Mouse (Mus musculus): ENCODE data around the gene Supt6. TPM values are rescaled to one million over a fixed set of nuclear protein-coding genes. Genes with fewer than 3 reads are reported as not detected.
"Not testable (repeated sequence)": the region's sequence is repeated elsewhere in the genome, so short reads cannot be mapped to it uniquely, and the experiment has no call there.

The Supt6 gene
- polyA plus RNA-seq (2014; fragmentation: Nextera tagmentation; extraction: Ambion mirVana) = 22.3 and 32.0 TPM in 2 replicates

GRCm38 (mm10) chr11:78245627-78246317, at the start of gene Supt6, which contains the start of gene Sdf2:
Gene Supt6, minus strand, starts transcription at chr11:78245987.
Gene Sdf2, plus strand, starts transcription at chr11:78245746.
- peak; percentile 96 for ATAC-seq (ENCODE audit: low read depth)
- peak within 1 kb of the TSS; percentile 98 for H3K4me3 ChIP-seq (ENCODE audit: low read depth, low read length)
- peaks cover 20% of the 10 kb centered on the region for H3K4me1 ChIP-seq (ENCODE audit: control insufficient read depth, insufficient read depth, low read length)
- WGBS = under 1% methylated on average over 49 of the region's 50 CpGs
- peak within 1 kb of the TSS; percentile 55 for H3K4me2 ChIP-seq (ENCODE audit: low read depth, low read length)
- no peaks in the 10 kb centered on the region for H3K9me3 ChIP-seq (ENCODE audit: control insufficient read depth, low read length)
- no peaks in the 10 kb centered on the region for H3K27me3 ChIP-seq (ENCODE audit: control insufficient read depth, insufficient read depth, low read length)
- H3K9ac ChIP-seq (replicated peaks; ENCODE audit: low read depth, low read length) = peak within 1 kb of the TSS; percentile 90
- H3K27ac ChIP-seq (ENCODE audit: low read depth, low read length) = peak within 1 kb of the TSS; percentile 91
- 0 out of 2 replicates have a peak, but pooled peaks cover under 1% of the 10 kb centered on the region for H3K36me3 ChIP-seq (ENCODE audit: control insufficient read depth, insufficient read depth, low read length)

GRCm38 (mm10) chr11:78294585-78294984, 48.8 kb upstream of the Supt6 start:
- Histone ChIP-seq H3K4me2 (ENCODE audit: low read depth, low read length) (no peak overlapping the region), H3K4me1 (ENCODE audit: control insufficient read depth, insufficient read depth, low read length) (no peaks in the 10 kb centered on the region), H3K4me3 (ENCODE audit: low read depth, low read length) (no peak overlapping the region), H3K36me3 (ENCODE audit: control insufficient read depth, insufficient read depth, low read length) (peaks cover 14% of the 10 kb centered on the region), H3K9me3 (ENCODE audit: control insufficient read depth, low read length) (no peaks in the 10 kb centered on the region), H3K27me3 (ENCODE audit: control insufficient read depth, insufficient read depth, low read length) (no peaks in the 10 kb centered on the region), H3K27ac (ENCODE audit: low read depth, low read length) (no peak overlapping the region), H3K9ac (replicated peaks; ENCODE audit: low read depth, low read length) (no peak overlapping the region)
- no peak for ATAC-seq (ENCODE audit: low read depth)
- 93% methylated on average over 6 of the region's 6 CpGs for WGBS

GRCm38 (mm10) chr11:78290654-78291053, 44.9 kb upstream of the Supt6 start, which contains the start of gene BC030499:
Gene BC030499, plus strand, starts transcription at chr11:78290841.
- Histone ChIP-seq H3K27ac (ENCODE audit: low read depth, low read length) (no peak within 1 kb of the TSS), H3K4me2 (ENCODE audit: low read depth, low read length) (no peak within 1 kb of the TSS), H3K4me3 (ENCODE audit: low read depth, low read length) (no peak within 1 kb of the TSS), H3K9ac (replicated peaks; ENCODE audit: low read depth, low read length) (no peak within 1 kb of the TSS), H3K9me3 (ENCODE audit: control insufficient read depth, low read length) (no peaks in the 10 kb centered on the region), H3K27me3 (ENCODE audit: control insufficient read depth, insufficient read depth, low read length) (no peaks in the 10 kb centered on the region), H3K36me3 (ENCODE audit: control insufficient read depth, insufficient read depth, low read length) (peaks cover 48% of the 10 kb centered on the region), H3K4me1 (ENCODE audit: control insufficient read depth, insufficient read depth, low read length) (no peaks in the 10 kb centered on the region)
- no peak for ATAC-seq (ENCODE audit: low read depth)
- 90% methylated on average over 4 of the region's 4 CpGs for WGBS

GRCm38 (mm10) chr11:78289146-78289763, 43.5 kb upstream of the Supt6 start:
- Histone ChIP-seq H3K4me2 (ENCODE audit: low read depth, low read length) (no peak overlapping the region), H3K9me3 (ENCODE audit: control insufficient read depth, low read length) (no peaks in the 10 kb centered on the region), H3K4me3 (ENCODE audit: low read depth, low read length) (no peak overlapping the region), H3K27me3 (ENCODE audit: control insufficient read depth, insufficient read depth, low read length) (no peaks in the 10 kb centered on the region), H3K9ac (replicated peaks; ENCODE audit: low read depth, low read length) (no peak overlapping the region), H3K36me3 (ENCODE audit: control insufficient read depth, insufficient read depth, low read length) (peaks cover 62% of the 10 kb centered on the region), H3K27ac (ENCODE audit: low read depth, low read length) (no peak overlapping the region), H3K4me1 (ENCODE audit: control insufficient read depth, insufficient read depth, low read length) (no peaks in the 10 kb centered on the region)
- no peak for ATAC-seq (ENCODE audit: low read depth)
- 93% methylated on average over 7 of the region's 7 CpGs for WGBS

GRCm38 (mm10) chr11:78279586-78279985, 33.8 kb upstream of the Supt6 start:
- H3K27me3 ChIP-seq (ENCODE audit: control insufficient read depth, insufficient read depth, low read length) = no peaks in the 10 kb centered on the region
- no peak overlapping the region for H3K4me3 ChIP-seq (ENCODE audit: low read depth, low read length)
- no peak overlapping the region for H3K9ac ChIP-seq (replicated peaks; ENCODE audit: low read depth, low read length)
- H3K27ac ChIP-seq (ENCODE audit: low read depth, low read length) = no peak overlapping the region
- no peaks in the 10 kb centered on the region for H3K4me1 ChIP-seq (ENCODE audit: control insufficient read depth, insufficient read depth, low read length)
- no peak for ATAC-seq (ENCODE audit: low read depth)
- WGBS = 91% methylated on average over 4 of the region's 4 CpGs
- H3K36me3 ChIP-seq (ENCODE audit: control insufficient read depth, insufficient read depth, low read length) = peaks cover 90% of the 10 kb centered on the region
- no peaks in the 10 kb centered on the region for H3K9me3 ChIP-seq (ENCODE audit: control insufficient read depth, low read length)
- no peak overlapping the region for H3K4me2 ChIP-seq (ENCODE audit: low read depth, low read length)

- no peak for ATAC-seq (ENCODE audit: low read depth)
- H3K27me3 ChIP-seq (ENCODE audit: control insufficient read depth, insufficient read depth, low read length) = no peaks in the 10 kb centered on the region
- H3K4me1 ChIP-seq (ENCODE audit: control insufficient read depth, insufficient read depth, low read length) = no peaks in the 10 kb centered on the region
- no peak overlapping the region for H3K4me2 ChIP-seq (ENCODE audit: low read depth, low read length)
- H3K27ac ChIP-seq (ENCODE audit: low read depth, low read length) = no peak overlapping the region
- 89% methylated on average over 7 of the region's 7 CpGs for WGBS
- H3K4me3 ChIP-seq (ENCODE audit: low read depth, low read length) = no peak overlapping the region
- peaks cover 88% of the 10 kb centered on the region for H3K36me3 ChIP-seq (ENCODE audit: control insufficient read depth, insufficient read depth, low read length)
- H3K9me3 ChIP-seq (ENCODE audit: control insufficient read depth, low read length) = no peaks in the 10 kb centered on the region
- no peak overlapping the region for H3K9ac ChIP-seq (replicated peaks; ENCODE audit: low read depth, low read length)
Measured at GRCm38 (mm10) chr11:78278853-78279252, 33.1 kb upstream of the Supt6 start.

- not testable (repeated sequence) for H3K9me3 ChIP-seq (ENCODE audit: control insufficient read depth, low read length); H3K9ac ChIP-seq (replicated peaks; ENCODE audit: low read depth, low read length); H3K27ac ChIP-seq (ENCODE audit: low read depth, low read length); H3K4me2 ChIP-seq (ENCODE audit: low read depth, low read length); H3K4me3 ChIP-seq (ENCODE audit: low read depth, low read length); H3K27me3 ChIP-seq (ENCODE audit: control insufficient read depth, insufficient read depth, low read length); ATAC-seq (ENCODE audit: low read depth); H3K4me1 ChIP-seq (ENCODE audit: control insufficient read depth, insufficient read depth, low read length)
- H3K36me3 ChIP-seq (ENCODE audit: control insufficient read depth, insufficient read depth, low read length) = peaks cover 88% of the 10 kb centered on the region
- WGBS = 100% methylated on average over 4 of the region's 4 CpGs
Measured at GRCm38 (mm10) chr11:78276169-78276568, 30.4 kb upstream of the Supt6 start.

- H3K36me3 ChIP-seq (ENCODE audit: control insufficient read depth, insufficient read depth, low read length) = peaks cover 88% of the 10 kb centered on the region
- no peak for ATAC-seq (ENCODE audit: low read depth)
- WGBS = 95% methylated on average over 1 of the region's 1 CpGs
- H3K4me1 ChIP-seq (ENCODE audit: control insufficient read depth, insufficient read depth, low read length) = no peaks in the 10 kb centered on the region
- H3K9me3 ChIP-seq (ENCODE audit: control insufficient read depth, low read length) = no peaks in the 10 kb centered on the region
- H3K27ac ChIP-seq (ENCODE audit: low read depth, low read length) = no peak overlapping the region
- no peaks in the 10 kb centered on the region for H3K27me3 ChIP-seq (ENCODE audit: control insufficient read depth, insufficient read depth, low read length)
- H3K4me3 ChIP-seq (ENCODE audit: low read depth, low read length) = no peak overlapping the region
- H3K4me2 ChIP-seq (ENCODE audit: low read depth, low read length) = no peak overlapping the region
- H3K9ac ChIP-seq (replicated peaks; ENCODE audit: low read depth, low read length) = no peak overlapping the region
Measured at GRCm38 (mm10) chr11:78275596-78275995, 29.8 kb upstream of the Supt6 start.

GRCm38 (mm10) chr11:78271986-78272385, 26.2 kb upstream of the Supt6 start:
- Histone ChIP-seq H3K9ac (replicated peaks; ENCODE audit: low read depth, low read length) (no peak overlapping the region), H3K4me2 (ENCODE audit: low read depth, low read length) (no peak overlapping the region), H3K9me3 (ENCODE audit: control insufficient read depth, low read length) (no peaks in the 10 kb centered on the region), H3K36me3 (ENCODE audit: control insufficient read depth, insufficient read depth, low read length) (peaks cover 85% of the 10 kb centered on the region), H3K27me3 (ENCODE audit: control insufficient read depth, insufficient read depth, low read length) (no peaks in the 10 kb centered on the region), H3K4me3 (ENCODE audit: low read depth, low read length) (no peak overlapping the region), H3K27ac (ENCODE audit: low read depth, low read length) (no peak overlapping the region), H3K4me1 (ENCODE audit: control insufficient read depth, insufficient read depth, low read length) (no peaks in the 10 kb centered on the region)
- 81% methylated on average over 13 of the region's 13 CpGs for WGBS
- ATAC-seq (ENCODE audit: low read depth) = no peak
